Mouse (Mus musculus): Measurements from ENCODE around the gene Btbd35f29.
"Not testable (repeated sequence)": the region's sequence is repeated elsewhere in the genome, so short reads cannot be mapped to it uniquely, and the experiment has no call there.

GRCm38 (mm10) chrX:31159450-31160322 lies 42.2 kb downstream of the Btbd35f29 start:
- not testable (repeated sequence) for TF ChIP-seq POLR2A (IDR thresholded peaks at IDR 0.05; ENCODE audit: control insufficient read depth, low read depth, low read length); CTCF (IDR thresholded peaks at IDR 0.05; ENCODE audit: control insufficient read depth, insufficient read depth, insufficient replicate concordance, low read depth, low read length)

All from testis, adult 2 months (tissue).